21 mouse cellular contexts compared by ENCODE assay signal in the genomic region with DNA sequence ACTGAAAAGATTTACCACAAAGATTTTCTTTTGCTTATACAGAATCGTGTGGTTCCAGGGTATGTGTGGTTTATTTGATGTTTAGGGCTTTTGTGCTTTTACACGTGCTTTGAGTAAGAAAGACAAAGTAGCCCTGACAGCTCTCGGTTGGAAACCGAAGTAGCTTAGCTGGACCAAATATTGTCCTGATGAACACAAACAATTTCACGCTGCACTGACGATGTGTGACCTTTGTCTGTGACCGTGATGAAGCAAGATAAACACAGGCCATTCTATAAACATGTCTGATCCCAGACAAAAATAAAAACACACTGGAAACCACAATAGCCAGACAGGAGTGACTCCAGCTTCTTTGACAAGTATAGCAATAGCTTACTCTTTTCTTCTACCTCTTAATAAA.
DNase-seq lines count a peak whose midpoint lies in the region; ATAC-seq lines count a peak whose summit lies in the region.
"Had no signal": no experiment of that assay in that cellular context is flagged by ENCODE, and none has a peak within 500 bp of the region (broad histone marks: within the 10 kb centered on the region; RNA-seq: fewer than 3 reads in every experiment).

No protein-coding gene starts in this region.

- DNase-seq in heart, adult 11 months: peak; percentile 31
- DNase-seq in heart, postnatal 14 days: no peak
- peak; percentile 13 for DNase-seq in midbrain, embryonic 14.5 days
- no peak for DNase-seq in midbrain, embryonic 11.5 days (ENCODE audit: low spot score, missing footprints)
- peak; percentile 34 for DNase-seq in embryonic facial prominence, embryonic 14.5 days (ENCODE audit: low spot score)
- peak; percentile 53 for DNase-seq in retina, postnatal 1 day
- no peak for DNase-seq in cerebellum, postnatal 25 days
- DNase-seq: adrenal gland, adult 8-10 months; adrenal gland, postnatal 36 days; cerebellum, adult 11-12 months; cerebellum, adult 9-10 months; cerebellum, postnatal 36 days; gastrocnemius, postnatal 10 days; heart, adult 2 months; kidney, adult 18-20 months had no signal

- ATAC-seq in midbrain, embryonic 14.5 days (ENCODE audit: low FRiP score, low TSS enrichment): no peak
- no peak for ATAC-seq in midbrain, embryonic 11.5 days (ENCODE audit: low FRiP score)
- no peak for ATAC-seq in embryonic facial prominence, embryonic 14.5 days (ENCODE audit: low read depth)
- ATAC-seq: forebrain, embryonic 16.5 days; intestine, embryonic 15.5 days had no signal

- intact Hi-C loops in heart, postnatal 14 days (cut with DNase I): no loop called here

- H3K36me3 ChIP-seq in midbrain, embryonic 14.5 days (ENCODE audit: control insufficient read depth, insufficient read depth, low read length): no peaks in the 10 kb centered on the region
- H3K36me3 ChIP-seq in midbrain, embryonic 11.5 days (ENCODE audit: control insufficient read depth, insufficient read depth, low read length): no peaks in the 10 kb centered on the region
- H3K36me3 ChIP-seq in embryonic facial prominence, embryonic 14.5 days (ENCODE audit: control insufficient read depth, insufficient read depth, low read length): no peaks in the 10 kb centered on the region
- H3K36me3 ChIP-seq: forebrain, embryonic 12.5 days; heart, embryonic 15.5 days; hindbrain, embryonic 12.5 days; intestine, embryonic 15.5 days had no signal

- no peak overlapping the region for H3K27ac ChIP-seq in midbrain, embryonic 14.5 days (replicated peaks; ENCODE audit: low read depth, low read length)
- no peak overlapping the region for H3K27ac ChIP-seq in midbrain, embryonic 11.5 days (ENCODE audit: low read depth, low read length)
- no peak overlapping the region for H3K27ac ChIP-seq in embryonic facial prominence, embryonic 14.5 days (replicated peaks; ENCODE audit: low read depth, low read length)
- H3K27ac ChIP-seq: forebrain, embryonic 12.5 days; heart, adult 2 months; heart, embryonic 15.5 days; hindbrain, embryonic 12.5 days; intestine, embryonic 15.5 days had no signal

- no peaks in the 10 kb centered on the region for H3K27me3 ChIP-seq in midbrain, embryonic 14.5 days (ENCODE audit: control insufficient read depth, insufficient read depth, low read length)
- H3K27me3 ChIP-seq in midbrain, embryonic 11.5 days (ENCODE audit: control insufficient read depth, insufficient read depth, low read length): no peaks in the 10 kb centered on the region
- H3K27me3 ChIP-seq in embryonic facial prominence, embryonic 14.5 days (replicated peaks; ENCODE audit: control insufficient read depth, insufficient read depth, low read length): no peaks in the 10 kb centered on the region
- H3K27me3 ChIP-seq: forebrain, embryonic 12.5 days; heart, embryonic 15.5 days; hindbrain, embryonic 12.5 days; intestine, embryonic 15.5 days had no signal

- no peak overlapping the region for H3K4me2 ChIP-seq in midbrain, embryonic 14.5 days (ENCODE audit: low read length)
- no peak overlapping the region for H3K4me2 ChIP-seq in midbrain, embryonic 11.5 days
- H3K4me2 ChIP-seq in embryonic facial prominence, embryonic 14.5 days (ENCODE audit: low read depth, low read length): no peak overlapping the region
- H3K4me2 ChIP-seq: forebrain, embryonic 12.5 days; heart, embryonic 11.5 days; heart, embryonic 15.5 days; hindbrain, embryonic 12.5 days; intestine, embryonic 15.5 days had no signal

- no peaks in the 10 kb centered on the region for H3K4me1 ChIP-seq in midbrain, embryonic 14.5 days (ENCODE audit: control insufficient read depth, insufficient read depth, low read length)
- H3K4me1 ChIP-seq in midbrain, embryonic 11.5 days (ENCODE audit: control insufficient read depth, insufficient read depth, low read length): no peaks in the 10 kb centered on the region
- H3K4me1 ChIP-seq in embryonic facial prominence, embryonic 14.5 days (ENCODE audit: control insufficient read depth, insufficient read depth, low read length): no peaks in the 10 kb centered on the region
- H3K4me1 ChIP-seq: forebrain, embryonic 12.5 days; heart, embryonic 15.5 days; hindbrain, embryonic 12.5 days; intestine, embryonic 15.5 days had no signal

- H3K4me3 ChIP-seq in midbrain, embryonic 14.5 days (replicated peaks; ENCODE audit: low read depth, low read length): no peak overlapping the region
- H3K4me3 ChIP-seq in midbrain, embryonic 11.5 days (ENCODE audit: low read depth, low read length): no peak overlapping the region
- H3K4me3 ChIP-seq in embryonic facial prominence, embryonic 14.5 days (ENCODE audit: low read depth, low read length): no peak overlapping the region
- H3K4me3 ChIP-seq: forebrain, embryonic 12.5 days; heart, adult 2 months; heart, embryonic 15.5 days; hindbrain, embryonic 12.5 days; intestine, embryonic 15.5 days had no signal

- H3K9ac ChIP-seq in midbrain, embryonic 14.5 days (replicated peaks; ENCODE audit: low read length): no peak overlapping the region
- no peak overlapping the region for H3K9ac ChIP-seq in midbrain, embryonic 11.5 days (ENCODE audit: low read length)
- no peak overlapping the region for H3K9ac ChIP-seq in embryonic facial prominence, embryonic 14.5 days (ENCODE audit: low read depth, low read length)
- H3K9ac ChIP-seq: forebrain, embryonic 12.5 days; heart, embryonic 15.5 days; hindbrain, embryonic 12.5 days; intestine, embryonic 15.5 days had no signal

- WGBS in midbrain, embryonic 14.5 days: 12% methylated on average over 7 of the region's 7 CpGs
- 26% methylated on average over 7 of the region's 7 CpGs for WGBS in midbrain, embryonic 11.5 days
- WGBS in embryonic facial prominence, embryonic 14.5 days: 36% methylated on average over 7 of the region's 7 CpGs

- H3K9me3 ChIP-seq in midbrain, embryonic 14.5 days (ENCODE audit: control insufficient read depth, low read length): no peaks in the 10 kb centered on the region
- H3K9me3 ChIP-seq in midbrain, embryonic 11.5 days (ENCODE audit: control insufficient read depth, low read length): no peaks in the 10 kb centered on the region
- no peaks in the 10 kb centered on the region for H3K9me3 ChIP-seq in embryonic facial prominence, embryonic 14.5 days (ENCODE audit: control insufficient read depth, low read length)
- H3K9me3 ChIP-seq: forebrain, embryonic 12.5 days; heart, embryonic 15.5 days; hindbrain, embryonic 12.5 days; intestine, embryonic 15.5 days had no signal

Comparison
In these comparisons a context has a peak if more than half of its experiments do, and no peak if none do; other contexts are left out.
1. DNase-seq: peak in heart, adult 11 months (single experiment), midbrain, embryonic 14.5 days (single experiment), embryonic facial prominence, embryonic 14.5 days (single experiment) and retina, postnatal 1 day (single experiment); none in heart, postnatal 14 days (0 of 2), midbrain, embryonic 11.5 days (single experiment) and cerebellum, postnatal 25 days (0 of 2).